Mouse (Mus musculus) spleen, adult 18-20 months (tissue): ENCODE data around the gene Plpp3.
A peak's percentile ranks its signal among the peaks of the same experiment; 100 is the strongest.
"Not testable (repeated sequence)": the region's sequence is repeated elsewhere in the genome, so short reads cannot be mapped to it uniquely, and the experiment has no call there.

ENCODE experiments used
- DNase-seq, 2 experiments: peaks; one replicate each; pipeline ENCODE4 v3.0.0; 2022; ENCODE audit warnings: mixed read lengths in 2 of 2

The Plpp3 gene

GRCm38 (mm10) chr4:105260893-105261769 lies 104.0 kb downstream of the Plpp3 start:
- no peak for DNase-seq

- no peak for DNase-seq
Measured at GRCm38 (mm10) chr4:105262358-105262757, 105.2 kb downstream of the Plpp3 start.

GRCm38 (mm10) chr4:105263600-105263999 lies 106.5 kb downstream of the Plpp3 start:
- peak in 1 of 2 experiments; percentile 27 for DNase-seq

- DNase-seq = no peak
Measured at GRCm38 (mm10) chr4:105265041-105265440, 107.9 kb downstream of the Plpp3 start.

GRCm38 (mm10) chr4:105265678-105266077 lies 108.5 kb downstream of the Plpp3 start:
- no peak for DNase-seq

- DNase-seq = no peak
Measured at GRCm38 (mm10) chr4:105268202-105268730, 111.1 kb downstream of the Plpp3 start.

GRCm38 (mm10) chr4:105269398-105269797 lies 112.3 kb downstream of the Plpp3 start:
- DNase-seq = not testable (repeated sequence)

GRCm38 (mm10) chr4:105271166-105271565 lies 114.0 kb downstream of the Plpp3 start:
- DNase-seq = no peak

GRCm38 (mm10) chr4:105273034-105273433 lies 115.9 kb downstream of the Plpp3 start:
- DNase-seq = no peak

GRCm38 (mm10) chr4:105273486-105273885 lies 116.3 kb downstream of the Plpp3 start:
- DNase-seq = no peak

- DNase-seq = no peak
Measured at GRCm38 (mm10) chr4:105275616-105276015, 118.5 kb downstream of the Plpp3 start.

- DNase-seq = no peak
Measured at GRCm38 (mm10) chr4:105276062-105276795, 119.1 kb downstream of the Plpp3 start.

- DNase-seq = no peak
Measured at GRCm38 (mm10) chr4:105278161-105278560, 121.0 kb downstream of the Plpp3 start.

GRCm38 (mm10) chr4:105278571-105279410 lies 121.6 kb downstream of the Plpp3 start:
- DNase-seq = no peak

- DNase-seq = no peak
Measured at GRCm38 (mm10) chr4:105279806-105280205, 122.7 kb downstream of the Plpp3 start.

- DNase-seq = no peak
Measured at GRCm38 (mm10) chr4:105281751-105282231, 124.6 kb downstream of the Plpp3 start.
